Mouse (Mus musculus) small intestine, adult 2 months (tissue): ENCODE measurements around the gene Mthfd1.

Source experiments
- CTCF ChIP-seq: fragments of 200-500 bp; IDR thresholded peaks from 2 replicates; pipeline ENCODE4 v1.5.1; 2012; ENCODE audit warnings: low read depth, mild to moderate bottlenecking, control low read depth, inconsistent platforms, low read length, moderate library complexity, mixed read lengths; ENCODE audit not compliant: insufficient replicate concordance, insufficient read length; ENCODE audit errors: extremely low read depth
- POLR2A ChIP-seq: fragments of 200-500 bp; IDR thresholded peaks from 2 replicates; pipeline ENCODE4 v1.6.1; 2012; ENCODE audit warnings: low read depth, mild to moderate bottlenecking, control low read depth, inconsistent platforms, low read length, moderate library complexity

DNA sequence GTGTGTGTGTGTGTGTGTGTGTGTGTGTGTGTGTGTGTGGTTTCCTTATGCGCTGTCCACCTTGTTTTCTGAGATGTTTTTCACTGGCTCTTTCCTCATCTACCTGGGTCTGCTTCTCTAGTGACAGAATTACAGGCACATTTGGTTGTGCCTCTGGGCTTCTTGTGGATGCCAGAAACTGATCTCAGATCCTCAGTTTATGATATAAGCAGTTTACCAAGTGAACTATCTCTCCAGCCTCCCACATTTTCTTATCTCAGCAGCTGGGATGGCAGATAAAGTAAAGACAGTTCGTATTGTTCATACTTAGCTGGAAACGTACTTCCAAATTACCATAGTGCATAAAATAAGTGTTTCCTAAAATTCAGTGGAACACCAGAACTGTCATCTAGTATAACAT, 14.0 kb upstream of the Mthfd1 start:
- TF ChIP-seq POLR2A: no peak
- TF ChIP-seq CTCF: no peak
